Mouse (Mus musculus) gastrocnemius, adult 18-20 months (tissue): ENCODE measurements around the gene Caml. TPM values are rescaled to one million over a fixed set of nuclear protein-coding genes. Genes with fewer than 3 reads are reported as not detected.
A peak's percentile ranks its signal among the peaks of the same experiment; 100 is the strongest.
"Not testable (repeated sequence)": the region's sequence is repeated elsewhere in the genome, so short reads cannot be mapped to it uniquely, and the experiment has no call there.

Experiments used
- DNase-seq: peaks from one replicate; pipeline ENCODE4 v3.0.0; 2021; ENCODE audit warnings: low spot score
- long read RNA-seq, 2 experiments: library from polyadenylated mRNA; stranded (forward); transcript quantifications; one replicate each; pipeline ENCODE4 v2.0.0; 2021
- total RNA-seq, 2 experiments: library from RNA; stranded (reverse); gene quantifications; 2 replicates each; pipeline ENCODE4 v1.2.3; 2021

The Caml gene
- 1 to 10 TPM; 8.1 to 9.2 TPM for total RNA-seq
- long read RNA-seq, experiment 1, transcript Caml-201 (4 exons, 1,382 nt), result major isoform, 8 of 10 reads
- long read RNA-seq, experiment 1, partial matches to known transcripts, result 0 of 10 reads
- long read RNA-seq, experiment 1, other reads (novel, unspliced or antisense), result 1 of 10 reads
- long read RNA-seq, experiment 2, transcript Caml-201 (4 exons, 1,382 nt), result major isoform, 6 of 9 reads
- long read RNA-seq, experiment 2, partial matches to known transcripts, result 2 of 9 reads
- long read RNA-seq, experiment 2, other reads (novel, unspliced or antisense), result 0 of 9 reads

DNA sequence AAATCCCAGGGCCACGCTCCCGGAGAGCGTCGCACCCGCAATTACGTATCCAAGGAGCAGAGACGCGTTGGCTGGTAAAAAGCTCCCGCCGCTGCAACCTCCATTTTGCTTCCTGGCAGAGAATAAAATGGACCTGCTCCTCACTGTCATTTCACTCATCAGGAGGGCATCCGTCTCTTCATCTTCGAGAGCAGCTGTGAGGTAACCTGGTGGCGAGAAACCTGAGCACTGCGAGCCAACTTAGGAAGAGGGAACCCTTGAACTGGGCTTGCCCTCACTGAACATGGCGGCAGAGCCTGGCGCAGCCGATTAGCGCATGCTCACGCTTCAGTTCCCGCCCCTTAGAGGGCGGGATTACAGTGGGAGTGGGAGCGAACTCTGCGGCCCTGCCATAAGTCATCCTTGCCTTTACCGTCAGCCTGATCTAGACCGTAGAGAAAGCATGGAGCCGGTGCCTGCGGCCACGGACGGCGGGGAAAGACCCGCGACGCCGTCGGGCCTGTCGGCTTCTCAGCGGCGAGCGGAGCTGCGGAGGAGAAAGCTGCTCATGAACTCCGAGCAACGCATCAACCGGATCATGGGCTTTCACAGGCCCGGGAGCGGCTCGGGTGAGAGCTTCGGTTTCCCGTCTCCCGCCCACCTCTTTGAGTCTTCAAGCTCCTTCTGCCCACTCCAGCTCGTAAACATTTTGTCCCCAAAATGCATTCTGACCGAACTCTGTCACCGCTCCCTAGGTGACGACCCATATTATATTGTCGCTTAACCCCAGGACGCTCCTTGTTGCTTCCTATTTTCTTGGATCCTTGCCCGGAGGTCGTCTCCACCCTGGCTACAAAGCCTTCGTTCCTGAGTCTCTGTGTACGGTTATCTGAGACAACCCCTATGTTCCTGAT is at the start of gene Caml:
Gene Caml (plus strand): TSS at position 357 of the 893 bp plus-strand sequence.
- peak; percentile 91 for DNase-seq

- no peak for DNase-seq
Observed at GRCm38 (mm10) chr13:55573432-55573831, 49.4 kb upstream of the Caml start, which contains the start of gene Tmed9. Gene Tmed9 (plus strand): TSS chr13:55573732.

DNA sequence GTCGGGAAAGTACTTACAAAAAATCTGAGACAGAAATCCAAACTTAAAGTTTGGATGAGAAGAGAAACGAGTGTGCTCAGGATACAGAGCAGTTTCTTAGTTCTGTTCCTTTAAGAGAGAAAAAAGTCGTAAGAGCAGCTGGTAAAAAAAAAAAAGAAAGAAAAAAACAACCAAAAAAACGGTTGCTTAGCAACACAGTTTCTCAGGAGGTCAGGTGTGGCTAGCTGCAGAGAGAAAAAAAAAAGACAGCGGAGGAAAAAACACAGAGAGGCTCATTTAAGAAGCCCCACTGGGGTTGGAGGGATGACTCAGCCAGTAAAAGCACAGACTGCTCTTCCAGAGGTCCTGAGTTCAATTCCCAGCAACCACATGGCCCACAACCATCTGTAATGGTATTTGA is 48.5 kb upstream of the Caml start:
- no peak for DNase-seq

DNA sequence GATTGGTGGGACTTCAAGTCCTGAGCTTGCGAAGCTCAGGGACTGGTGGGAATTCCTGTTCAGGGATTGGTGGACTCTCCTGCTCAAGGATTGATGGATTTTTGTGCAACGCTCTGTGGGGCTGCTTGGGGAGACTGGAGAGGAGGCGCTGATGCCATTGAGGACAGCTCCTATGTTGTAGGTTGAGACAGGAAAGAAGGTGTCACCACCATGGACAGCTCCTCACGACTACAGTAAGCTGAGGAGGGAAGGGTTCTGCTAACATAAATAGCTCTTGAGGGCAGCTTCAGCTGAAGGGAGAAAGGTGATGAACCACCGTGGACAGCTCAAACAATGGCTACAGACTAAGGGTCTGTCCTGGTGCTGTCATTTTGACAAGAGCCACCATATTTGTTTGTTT is 46.9 kb upstream of the Caml start:
- no peak for DNase-seq

DNA sequence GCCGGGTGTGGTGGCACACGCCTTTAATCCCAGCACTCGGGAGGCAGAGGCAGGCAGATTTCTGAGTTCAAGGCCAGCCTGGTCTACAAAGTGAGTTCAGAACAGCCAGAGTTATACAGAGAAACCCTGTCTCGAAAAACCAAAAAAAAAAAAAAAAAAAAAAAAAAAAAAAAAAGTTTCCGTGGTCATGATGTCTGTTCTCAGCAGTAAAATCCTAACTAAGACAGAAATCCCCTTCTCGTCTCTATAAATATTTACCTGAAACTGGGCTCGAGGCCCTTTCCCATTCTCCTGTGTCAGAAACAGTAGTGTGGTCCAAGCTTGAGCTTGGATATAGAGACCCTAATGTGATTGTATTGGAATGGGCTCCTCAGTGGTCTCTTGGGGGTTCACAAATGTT is 45.9 kb upstream of the Caml start:
- not testable (repeated sequence) for DNase-seq

GRCm38 (mm10) chr13:55578086-55578485 is 44.7 kb upstream of the Caml start:
- DNase-seq, result no peak

DNA sequence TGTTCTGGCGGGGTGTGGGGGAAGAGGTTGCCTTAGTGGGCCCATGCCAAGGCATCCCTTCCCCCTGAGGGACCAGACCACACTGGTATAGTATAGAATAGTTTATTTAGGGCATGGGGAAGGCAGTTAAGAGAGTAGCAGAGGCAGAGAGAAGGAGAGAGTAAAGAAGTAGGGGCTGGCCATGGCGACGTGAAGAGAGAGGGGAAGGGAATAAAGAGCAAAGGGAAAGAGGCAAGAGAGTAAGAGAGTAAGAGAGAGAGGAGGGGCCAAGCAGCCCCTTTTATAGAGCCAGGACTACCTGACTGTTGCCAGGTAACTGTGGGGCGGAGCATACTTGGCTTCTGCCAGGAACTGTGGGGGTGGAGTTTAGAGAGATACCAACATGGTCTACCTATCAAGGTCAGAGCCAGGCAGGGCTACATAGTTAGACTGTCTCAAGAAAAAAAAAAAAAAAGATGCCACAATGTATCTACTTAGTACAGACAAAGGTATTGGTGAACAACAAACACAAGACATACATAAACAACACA is 30.8 kb upstream of the Caml start:
- DNase-seq, result no peak

DNA sequence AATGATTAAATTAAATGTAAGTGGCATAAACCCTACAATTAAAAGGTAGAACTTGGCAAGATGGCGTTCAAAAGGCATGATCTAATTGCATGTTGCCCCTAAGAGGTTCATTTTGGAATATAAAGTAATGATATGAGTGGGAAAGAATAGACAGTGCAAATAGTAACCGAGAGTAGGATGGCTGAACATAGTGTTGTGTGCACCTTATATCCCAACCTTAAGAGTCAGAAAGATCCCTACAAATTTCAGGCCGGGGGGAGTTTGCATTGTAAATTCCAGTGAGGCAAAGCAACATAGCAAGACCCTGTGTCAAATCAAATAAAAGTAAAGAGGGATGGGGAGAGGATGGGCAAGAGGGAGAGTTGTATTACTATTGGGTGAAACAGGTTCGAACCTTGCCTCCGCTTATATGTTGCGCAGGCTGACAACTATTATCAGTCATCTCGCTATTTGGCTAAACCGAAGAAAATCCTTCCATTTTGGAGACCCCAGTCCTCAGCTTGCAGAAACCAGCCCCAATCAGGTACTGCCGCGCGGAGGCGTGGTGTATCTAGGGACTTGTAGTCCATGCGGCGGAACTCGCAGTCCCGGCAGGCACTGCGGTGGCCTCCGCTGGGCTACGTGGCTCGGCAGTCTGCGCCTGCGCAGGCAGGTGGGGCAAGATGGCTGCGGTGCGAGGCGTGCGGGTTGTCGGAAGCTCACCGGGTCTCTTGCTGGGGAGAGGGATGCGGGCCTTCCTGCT is 30.1 kb upstream of the Caml start:
- peak; percentile 96 for DNase-seq

DNA sequence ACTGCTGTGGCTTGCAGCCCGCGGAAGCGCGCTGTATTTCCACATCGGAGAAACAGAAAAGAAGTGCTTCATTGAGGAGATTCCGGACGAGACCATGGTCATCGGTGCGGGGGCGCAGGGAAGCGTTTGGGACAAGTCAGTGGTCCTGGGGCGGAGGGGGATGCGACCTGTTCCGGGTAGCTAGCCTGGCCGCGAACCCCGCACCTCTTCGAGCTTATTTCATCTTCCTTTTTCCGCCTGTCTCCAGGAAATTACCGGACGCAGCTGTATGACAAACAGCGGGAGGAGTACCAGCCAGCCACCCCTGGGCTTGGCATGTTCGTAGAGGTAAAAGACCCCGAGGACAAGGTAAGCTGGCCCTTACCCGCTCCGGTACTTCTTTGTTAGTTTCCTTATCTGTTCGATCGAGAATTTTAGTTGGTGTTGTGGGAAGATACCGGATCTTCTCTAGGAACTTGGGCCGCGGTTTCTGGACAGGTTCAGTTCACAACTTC is 29.5 kb upstream of the Caml start:
- no peak for DNase-seq

- DNase-seq, result peak; percentile 68
Observed at GRCm38 (mm10) chr13:55595375-55595774, 27.4 kb upstream of the Caml start.

DNA sequence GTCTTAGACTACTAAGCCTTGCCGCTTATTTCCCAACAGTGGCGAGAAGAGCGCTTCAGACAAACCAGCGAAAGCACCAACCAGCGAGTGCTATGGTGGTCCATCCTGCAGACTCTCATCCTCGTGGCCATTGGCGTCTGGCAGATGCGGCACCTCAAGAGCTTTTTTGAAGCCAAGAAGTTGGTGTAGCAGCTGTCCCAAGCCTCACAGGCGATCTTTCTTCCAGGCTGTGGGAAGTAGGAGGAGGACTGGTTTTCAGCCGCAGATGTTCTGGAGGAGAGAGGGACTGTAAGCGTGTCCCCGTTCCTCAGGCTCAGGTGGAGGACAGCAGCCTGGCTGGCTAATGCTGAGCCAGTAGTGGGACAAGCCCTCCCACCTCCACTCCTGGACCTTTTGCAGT is 26.0 kb upstream of the Caml start:
- no peak for DNase-seq

GRCm38 (mm10) chr13:55599566-55600540 is 23.0 kb upstream of the Caml start, which contains the start of gene B4galt7:
Gene B4galt7 (plus strand): TSS chr13:55599896.
- peak; percentile 87 for DNase-seq

- no peak for DNase-seq
Observed at GRCm38 (mm10) chr13:55600657-55601056, 22.1 kb upstream of the Caml start.

DNA sequence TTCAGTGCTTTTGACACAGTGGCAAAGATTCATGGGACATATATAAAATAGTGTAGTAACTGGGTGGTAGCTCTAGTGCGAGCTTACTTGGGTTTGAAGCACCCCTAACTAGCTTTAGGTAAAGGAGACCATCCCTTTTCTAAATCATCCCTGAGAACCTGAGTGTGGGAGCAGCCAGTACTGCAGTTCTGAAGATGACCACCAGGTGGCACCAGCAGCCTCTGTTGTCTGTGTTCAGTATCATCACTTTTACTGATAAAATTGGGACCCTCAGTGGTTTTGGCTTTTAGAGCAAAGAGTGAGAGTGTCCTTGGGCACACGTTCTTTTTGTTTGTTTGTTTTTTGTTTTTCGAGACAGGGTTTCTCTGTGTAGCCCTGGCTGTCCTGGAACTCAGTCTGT is 21.2 kb upstream of the Caml start:
- DNase-seq, result peak; percentile 80

DNA sequence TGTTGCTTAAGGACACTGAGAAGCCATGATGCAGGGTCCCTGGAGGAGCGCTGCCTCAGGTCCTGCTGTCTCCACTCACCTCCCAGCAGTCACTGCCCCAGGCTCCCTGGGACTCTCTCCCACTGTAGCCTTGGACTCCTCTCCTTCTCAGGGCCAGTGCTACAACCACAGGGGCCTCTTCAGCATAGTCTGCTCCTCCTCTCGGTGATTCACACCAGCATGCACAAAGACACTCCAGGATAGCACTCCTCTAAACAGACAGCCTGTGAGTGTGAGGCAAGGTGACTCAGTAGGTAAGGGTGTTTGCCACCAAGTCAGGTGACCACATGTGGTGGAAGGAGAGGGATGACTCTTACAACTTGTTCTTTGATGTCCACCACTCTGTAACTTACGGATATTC is 18.2 kb upstream of the Caml start:
- DNase-seq, result no peak

- DNase-seq, result no peak
Observed at GRCm38 (mm10) chr13:55606899-55607623, 15.7 kb upstream of the Caml start.

GRCm38 (mm10) chr13:55607624-55608006 is 15.2 kb upstream of the Caml start:
- no peak for DNase-seq

GRCm38 (mm10) chr13:55611996-55612395 is 10.8 kb upstream of the Caml start:
- DNase-seq, result no peak

- no peak for DNase-seq
Observed at GRCm38 (mm10) chr13:55613471-55613870, 9.3 kb upstream of the Caml start.

DNA sequence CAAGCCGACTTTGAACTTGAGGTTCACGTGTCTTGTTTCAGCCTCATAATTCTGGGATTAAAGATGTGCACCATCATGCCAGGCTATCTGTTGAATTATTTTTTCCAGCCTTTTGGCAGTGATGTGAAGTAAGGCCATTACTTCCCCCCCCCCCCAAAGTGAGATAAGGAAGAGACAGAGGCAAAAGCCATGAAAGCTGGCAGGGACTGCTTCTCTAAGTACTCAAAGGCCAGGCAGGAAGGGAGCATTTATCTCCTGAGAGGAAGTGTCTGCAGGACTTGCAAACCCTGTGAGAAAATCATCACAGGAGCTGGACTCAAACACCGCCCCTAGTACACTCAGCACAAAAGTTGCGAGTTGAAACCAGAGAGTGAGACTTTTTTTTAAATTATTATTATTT is 3.5 kb upstream of the Caml start:
- no peak for DNase-seq
